Mouse (Mus musculus): ENCODE results near the gene Dip2b.

GRCm38 (mm10) chr15:100119225-100119788 is 80.8 kb downstream of the Dip2b start:
- TF ChIP-seq POLR2A (IDR thresholded peaks at IDR 0.05; ENCODE audit: borderline replicate concordance, insufficient read depth, low read length) (no peak), CTCF (IDR thresholded peaks at IDR 0.05; ENCODE audit: borderline replicate concordance, insufficient read depth, low read depth, low read length) (no peak)
